Mouse (Mus musculus): ENCODE data around the gene Hist1h3b.
"Not testable (repeated sequence)": the region's sequence is repeated elsewhere in the genome, so short reads cannot be mapped to it uniquely, and the experiment has no call there.

The Hist1h3b gene

DNA sequence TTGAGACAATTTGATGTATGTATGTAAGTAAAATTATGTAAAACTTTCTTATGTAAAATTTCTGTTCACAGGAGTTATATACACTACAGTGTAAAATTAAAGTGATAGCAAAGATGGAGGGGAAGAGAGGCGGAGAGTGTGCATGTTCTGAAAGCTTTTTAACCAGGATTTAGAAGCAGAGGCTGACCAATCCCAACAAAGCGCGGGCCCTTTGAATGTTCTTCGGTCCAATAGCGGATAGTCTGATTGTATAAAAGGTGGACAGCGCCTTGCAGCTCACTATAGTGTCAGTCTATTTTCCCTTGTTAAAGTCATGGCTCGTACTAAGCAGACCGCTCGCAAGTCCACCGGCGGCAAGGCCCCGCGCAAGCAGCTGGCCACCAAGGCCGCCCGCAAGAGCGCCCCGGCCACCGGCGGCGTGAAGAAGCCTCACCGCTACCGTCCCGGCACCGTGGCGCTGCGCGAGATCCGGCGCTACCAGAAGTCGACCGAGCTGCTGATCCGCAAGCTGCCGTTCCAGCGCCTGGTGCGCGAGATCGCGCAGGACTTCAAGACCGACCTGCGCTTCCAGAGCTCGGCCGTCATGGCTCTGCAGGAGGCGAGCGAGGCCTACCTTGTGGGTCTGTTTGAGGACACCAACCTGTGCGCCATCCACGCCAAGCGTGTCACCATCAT lies at the start of gene Hist1h3b:
TSS of gene Hist1h3b (plus strand) at position 201 of the 675 bp plus-strand sequence.
- in situ Hi-C loops (cut with MboI; ENCODE audit: unreplicated experiment in 2 of 2), result loop anchor here in 1 of 2 experiments (25.0 kb wide), 2 partner anchors 1715 to 1965 kb away; partner anchors contain the start of genes Hist1h1b, Hist1h2ag, Hist1h2ah and Hist1h2an

DNA sequence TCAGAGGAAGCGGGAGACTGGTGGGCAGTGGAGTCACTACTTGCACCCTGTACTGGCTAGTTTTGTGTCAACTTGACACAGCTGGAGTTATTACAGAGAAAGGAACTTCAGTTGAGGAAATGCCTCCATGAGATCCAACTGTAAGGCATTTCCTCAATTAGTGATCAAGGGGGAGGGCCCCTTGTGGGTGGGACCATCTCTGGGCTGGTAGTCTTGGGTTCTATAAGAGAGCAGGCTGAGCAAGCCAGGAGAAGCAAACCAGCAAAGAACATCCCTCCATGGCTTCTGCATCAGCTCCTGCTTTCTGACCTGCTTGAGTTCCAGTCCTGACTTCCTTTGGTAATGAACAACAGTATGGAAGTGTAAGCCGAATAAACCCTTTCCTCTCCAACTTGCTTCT lies 49.3 kb upstream of the Hist1h3b start:
- in situ Hi-C loops (cut with MboI; ENCODE audit: unreplicated experiment in 2 of 2), result loop anchor here in 1 of 2 experiments (5.0 kb wide), 1 partner anchor 34 kb away; the partner anchor contains the start of gene Hist1h1c

DNA sequence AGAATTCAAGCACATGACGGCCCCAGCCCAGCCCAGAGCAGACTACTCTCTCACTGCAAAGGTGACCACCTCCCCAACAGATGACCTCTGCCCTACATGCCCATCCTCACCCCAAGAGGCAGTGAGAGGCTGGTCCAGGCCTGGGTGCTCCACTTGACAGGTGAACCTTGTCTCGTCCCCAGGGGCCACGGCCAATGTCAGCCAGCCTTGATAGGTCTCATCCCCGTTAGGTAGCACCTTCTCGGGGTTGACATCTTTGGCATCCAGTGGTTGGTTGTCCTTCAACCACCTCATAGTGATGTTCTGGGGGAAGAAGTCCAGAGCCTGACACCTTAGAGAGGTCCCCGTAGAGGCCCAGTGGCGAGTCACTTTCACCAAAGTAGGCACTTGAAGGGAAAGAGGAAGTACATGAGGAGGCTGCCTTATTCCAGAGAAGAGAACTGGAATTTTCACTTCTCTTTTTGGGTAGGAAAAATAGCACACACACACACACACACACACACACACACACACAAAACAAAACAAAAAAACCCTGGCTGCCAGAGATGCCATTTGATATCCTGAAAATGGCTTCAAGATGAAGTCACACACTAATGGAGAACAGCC lies 46.2 kb upstream of the Hist1h3b start:
- in situ Hi-C loops (cut with MboI; ENCODE audit: unreplicated experiment in 2 of 2), result no loop called here

DNA sequence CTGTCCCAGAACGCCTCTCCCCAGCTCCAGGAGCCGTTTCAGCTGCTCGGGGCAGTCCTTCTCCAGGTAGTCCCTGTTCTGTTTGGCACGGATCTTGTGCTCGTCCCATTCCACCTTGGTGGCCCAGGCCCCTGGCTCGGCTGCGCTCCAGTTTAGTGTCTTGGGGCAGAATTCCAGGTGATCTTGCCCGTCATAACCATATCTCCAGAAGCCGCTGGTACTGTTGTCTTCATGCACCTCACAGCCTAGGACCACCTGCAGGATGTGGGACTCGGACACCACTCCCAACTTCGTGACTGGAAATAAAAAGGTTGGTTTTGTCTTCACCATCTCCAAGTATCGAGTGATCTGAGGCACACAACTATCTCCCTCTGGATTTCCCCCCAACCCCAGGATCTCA lies 45.3 kb upstream of the Hist1h3b start:
- in situ Hi-C loops (cut with MboI; ENCODE audit: unreplicated experiment in 2 of 2), result no loop called here

GRCm38 (mm10) chr13:23708041-23708440 lies 44.0 kb upstream of the Hist1h3b start:
- in situ Hi-C loops (cut with MboI; ENCODE audit: unreplicated experiment in 2 of 2), result no loop called here

DNA sequence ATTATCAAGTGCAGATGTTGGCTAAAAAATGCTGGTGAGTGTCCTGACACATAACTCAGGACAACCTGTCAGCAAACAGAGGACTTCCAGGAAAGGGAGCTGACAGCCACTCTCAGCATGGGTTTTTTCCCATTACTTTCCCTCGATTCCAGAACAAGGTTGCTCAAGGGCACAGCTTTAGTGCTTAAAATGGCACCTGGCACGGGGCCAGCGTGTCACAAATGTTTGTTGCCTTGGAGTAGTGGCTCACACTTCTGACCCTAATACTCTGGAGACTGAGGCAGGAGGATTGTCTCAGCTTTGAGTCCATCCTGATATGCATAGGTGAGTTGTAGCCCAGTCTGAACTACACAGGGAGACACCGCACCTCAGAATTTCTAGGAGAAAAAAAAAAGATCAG lies 43.4 kb upstream of the Hist1h3b start:
- in situ Hi-C loops (cut with MboI; ENCODE audit: unreplicated experiment in 2 of 2), result no loop called here

DNA sequence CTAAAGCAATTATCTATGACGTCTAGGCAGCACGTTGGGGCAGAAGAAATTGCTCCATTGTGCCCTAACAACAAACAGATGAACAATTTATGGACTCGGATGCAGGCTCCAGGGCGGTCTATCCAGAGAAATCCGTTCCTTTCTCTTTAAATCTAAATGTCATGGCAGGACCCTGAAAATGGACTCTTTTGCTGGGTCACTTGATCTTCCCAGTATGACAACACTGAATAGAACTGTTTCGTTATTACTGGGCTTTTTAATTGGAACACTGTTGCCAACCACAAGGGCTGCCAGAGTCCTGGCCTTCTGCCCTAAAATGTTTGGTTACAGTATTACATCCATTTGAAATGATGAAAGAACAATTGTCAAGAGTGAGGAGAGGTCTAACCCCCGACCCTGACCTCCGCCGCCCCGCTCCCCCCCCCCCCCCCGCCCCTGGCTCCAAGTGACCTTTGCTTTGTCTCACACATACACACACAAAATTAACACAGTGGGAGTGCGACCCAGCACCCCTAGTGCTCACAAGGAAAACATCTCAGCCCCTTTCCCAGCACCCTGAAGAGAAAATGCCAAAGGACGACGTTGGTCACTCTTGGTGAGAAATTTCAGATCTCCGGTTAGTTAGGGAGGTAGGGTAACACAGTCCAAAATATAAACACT lies 42.2 kb upstream of the Hist1h3b start:
- in situ Hi-C loops (cut with MboI; ENCODE audit: unreplicated experiment in 2 of 2), result no loop called here

DNA sequence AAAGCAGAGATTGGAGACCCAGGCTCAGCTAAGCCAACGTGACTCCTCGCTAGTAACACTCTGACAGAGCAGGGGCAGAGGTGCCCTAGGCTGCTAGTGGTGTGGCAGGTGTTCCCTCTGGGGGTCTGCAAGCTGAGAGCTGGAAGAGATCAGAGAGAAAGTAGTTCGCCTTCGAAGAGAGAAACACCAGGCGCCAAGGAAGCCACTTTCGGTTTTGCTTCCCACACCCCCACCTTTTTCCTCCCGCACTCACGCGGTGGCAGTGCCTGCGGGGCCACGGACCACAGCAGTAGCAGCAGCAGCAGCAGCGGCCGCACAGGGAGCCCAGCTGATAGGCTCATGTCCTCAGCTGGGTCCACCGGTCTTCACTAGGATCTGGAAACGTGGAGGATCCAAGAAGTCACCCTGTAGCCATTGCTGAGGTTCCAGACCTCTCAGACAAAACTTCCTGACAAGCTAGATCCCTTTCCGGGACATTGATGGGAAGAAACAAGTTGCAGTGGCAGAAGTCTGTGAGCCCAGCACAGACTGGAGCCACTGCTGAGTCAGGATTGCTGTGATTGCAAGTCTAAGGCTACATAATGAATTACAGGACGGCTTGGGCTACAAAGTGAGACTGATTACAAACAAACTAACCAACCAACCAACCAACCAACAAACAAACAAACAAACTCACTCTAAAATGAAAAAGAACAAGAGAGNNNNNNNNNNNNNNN lies 41.5 kb upstream of the Hist1h3b start, which contains the start of gene Hfe:
TSS of gene Hfe (minus strand) at position 481 of the 716 bp plus-strand sequence.
- in situ Hi-C loops (cut with MboI; ENCODE audit: unreplicated experiment in 2 of 2), result no loop called here

DNA sequence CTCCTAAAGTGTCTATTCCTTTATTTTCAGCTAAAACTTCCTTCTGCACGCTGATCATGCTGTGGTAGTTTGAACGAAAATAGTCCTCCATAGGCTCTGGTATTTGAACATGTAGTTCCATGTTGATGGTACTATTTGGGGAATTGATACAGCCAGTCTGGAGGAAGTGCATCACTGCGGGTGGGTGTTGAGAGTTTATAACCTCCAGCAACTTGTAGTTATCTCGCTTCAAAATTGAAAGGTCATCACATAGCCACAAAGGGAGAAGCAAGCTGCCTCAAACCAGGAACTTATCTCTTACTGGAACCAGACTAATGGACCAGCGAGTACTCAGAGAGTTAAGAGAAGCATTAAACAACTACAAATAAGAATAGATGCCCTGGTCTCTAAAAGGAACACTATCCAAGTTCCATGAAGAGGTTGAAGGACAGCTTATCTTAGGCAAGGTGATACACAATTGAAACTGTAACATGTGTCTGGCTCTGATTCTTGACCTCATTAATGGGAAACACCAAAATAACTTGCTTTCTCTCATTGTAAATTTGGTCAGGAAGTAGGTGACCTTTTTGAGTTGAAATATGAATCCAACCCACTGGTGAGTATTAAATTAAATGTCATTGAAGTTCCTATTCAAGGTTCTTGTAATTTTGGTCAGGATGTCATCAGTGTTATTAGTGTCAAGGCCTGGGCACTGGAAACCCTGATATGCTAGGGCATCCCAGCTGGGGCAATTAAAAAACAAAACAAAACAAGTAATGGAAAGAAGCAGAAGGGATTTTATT lies 35.6 kb upstream of the Hist1h3b start:
- in situ Hi-C loops (cut with MboI; ENCODE audit: unreplicated experiment in 2 of 2), result no loop called here

GRCm38 (mm10) chr13:23717176-23717575 lies 34.9 kb upstream of the Hist1h3b start:
- in situ Hi-C loops (cut with MboI; ENCODE audit: unreplicated experiment in 2 of 2), result no loop called here

DNA sequence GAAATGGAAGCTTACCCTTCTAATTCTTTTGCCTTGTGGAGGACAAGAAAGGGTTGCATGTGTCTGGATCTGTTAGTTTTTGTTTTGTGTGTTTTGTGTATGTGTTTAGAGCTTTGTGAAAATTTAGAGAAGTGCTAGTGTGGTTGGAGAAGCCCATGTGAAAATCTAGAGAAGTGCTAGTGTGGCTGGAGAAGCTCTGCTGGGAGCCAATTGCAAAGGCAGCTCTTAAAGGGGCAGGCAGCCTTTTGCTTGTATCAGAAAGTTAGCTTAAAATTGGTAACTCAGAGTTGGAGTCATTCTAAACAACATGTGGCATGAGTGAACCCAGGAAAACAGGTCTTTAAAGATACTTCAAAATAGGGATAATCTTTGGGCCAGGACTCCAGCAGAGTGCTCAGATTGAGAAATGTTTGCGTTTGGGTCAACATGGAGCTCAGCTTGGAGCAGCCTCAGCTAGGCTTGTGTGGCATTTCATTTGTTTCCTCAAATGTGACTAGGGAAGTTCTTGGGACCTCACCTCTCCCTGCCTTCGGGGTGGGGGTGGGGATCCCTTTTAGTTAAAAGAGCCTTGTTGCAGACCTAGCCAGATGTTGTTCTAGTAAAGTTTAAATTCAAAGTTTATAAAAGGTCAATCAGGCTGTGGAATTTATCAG lies 34.3 kb upstream of the Hist1h3b start:
- in situ Hi-C loops (cut with MboI; ENCODE audit: unreplicated experiment in 2 of 2), result not testable (repeated sequence)

GRCm38 (mm10) chr13:23724239-23724638 lies 27.8 kb upstream of the Hist1h3b start:
- in situ Hi-C loops (cut with MboI; ENCODE audit: unreplicated experiment in 2 of 2), result no loop called here

DNA sequence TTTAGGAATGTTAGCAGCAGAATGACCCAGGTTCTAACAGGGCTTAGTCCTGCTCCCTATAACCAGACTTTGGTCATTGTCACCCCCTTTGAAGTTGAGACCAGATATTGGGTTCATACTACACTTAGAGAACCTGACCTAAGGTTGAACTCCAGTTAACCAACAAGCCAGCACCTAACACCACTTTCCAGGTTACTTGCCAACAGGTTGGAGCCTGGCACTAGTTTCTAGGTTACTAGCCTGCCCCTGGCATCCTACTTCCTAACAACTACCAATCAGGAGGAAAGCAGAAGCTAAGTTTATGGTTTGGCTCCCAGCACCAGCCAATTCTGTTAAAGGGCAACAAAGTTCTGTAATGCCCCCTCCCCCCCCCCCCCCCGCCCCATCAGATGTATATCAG lies 26.9 kb upstream of the Hist1h3b start:
- in situ Hi-C loops (cut with MboI; ENCODE audit: unreplicated experiment in 2 of 2), result no loop called here

- in situ Hi-C loops (cut with MboI; ENCODE audit: unreplicated experiment in 2 of 2), result no loop called here
Observed at GRCm38 (mm10) chr13:23728472-23729191, 23.4 kb upstream of the Hist1h3b start.

DNA sequence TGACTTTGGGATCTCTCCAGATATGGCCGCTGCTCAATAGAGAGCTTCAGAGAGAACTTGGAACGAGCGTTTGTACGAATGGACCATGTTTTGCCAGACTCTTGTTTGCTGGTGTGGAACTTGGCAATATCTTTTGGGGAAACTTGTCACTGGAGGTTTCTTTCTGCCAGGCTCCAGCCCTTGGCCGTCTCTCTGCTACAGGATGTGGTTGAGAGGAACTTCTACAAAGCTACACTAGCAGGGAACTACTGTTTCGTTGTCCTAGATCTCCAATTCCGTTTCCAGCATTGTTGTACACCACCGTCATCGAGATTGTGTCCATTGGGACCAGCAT lies 22.9 kb upstream of the Hist1h3b start:
- in situ Hi-C loops (cut with MboI; ENCODE audit: unreplicated experiment in 2 of 2), result no loop called here

DNA sequence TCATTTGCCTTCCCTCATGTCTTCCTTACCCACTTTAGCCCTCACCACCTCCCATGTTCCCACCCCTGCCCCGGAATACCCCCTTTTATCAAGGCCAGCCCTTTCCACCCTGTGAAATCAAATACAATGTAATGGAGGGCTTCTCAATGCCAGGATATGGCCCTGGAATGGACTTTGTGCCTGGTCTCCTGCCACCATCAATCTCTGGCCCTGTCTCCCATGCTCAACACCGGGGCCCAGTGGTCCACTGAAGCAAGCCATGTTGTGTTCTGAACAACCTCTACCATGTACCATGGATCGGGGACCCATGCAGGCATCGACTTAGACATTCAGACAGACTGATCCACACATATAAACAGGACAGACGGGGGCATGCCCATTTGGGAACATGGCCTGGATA lies 22.4 kb upstream of the Hist1h3b start:
- in situ Hi-C loops (cut with MboI; ENCODE audit: unreplicated experiment in 2 of 2), result loop anchor here (5.0 to 10.0 kb wide), 3 partner anchors 32 to 105 kb away; partner anchors contain the start of genes Hist1h1e (in 1 of the 2), Hist1h1t (in 1 of the 2), Hist1h2ac (in 1 of the 2) and Hist1h2bc (in 1 of the 2)

DNA sequence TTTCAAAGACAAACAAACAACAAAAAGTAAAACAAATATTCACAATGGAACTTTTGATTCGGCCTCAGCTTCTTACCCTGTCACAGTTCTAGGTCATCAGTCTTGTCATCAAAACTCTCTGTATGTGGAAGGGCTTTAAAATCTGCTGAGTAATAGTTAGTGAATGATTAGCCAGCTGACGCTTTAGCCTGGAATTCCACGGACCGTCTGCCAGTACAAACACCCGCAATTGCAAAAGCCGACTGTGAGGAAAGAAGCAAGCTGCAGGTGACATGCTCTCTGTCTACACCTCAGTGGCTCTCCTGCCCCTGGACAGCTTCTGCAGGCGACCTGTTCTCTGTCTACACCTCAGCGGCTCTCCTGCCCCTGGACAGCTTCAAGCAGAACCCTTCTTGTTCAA lies 21.6 kb upstream of the Hist1h3b start:
- in situ Hi-C loops (cut with MboI; ENCODE audit: unreplicated experiment in 2 of 2), result loop anchor here (5.0 to 10.0 kb wide), 3 partner anchors 33 to 106 kb away; partner anchors contain the start of genes Hist1h1e (in 1 of the 2), Hist1h1t (in 1 of the 2), Hist1h2ac (in 1 of the 2) and Hist1h2bc (in 1 of the 2)

- in situ Hi-C loops (cut with MboI; ENCODE audit: unreplicated experiment in 2 of 2), result loop anchor here (5.0 to 10.0 kb wide), 3 partner anchors 35 to 107 kb away; partner anchors contain the start of genes Hist1h1e (in 1 of the 2), Hist1h1t (in 1 of the 2), Hist1h2ac (in 1 of the 2) and Hist1h2bc (in 1 of the 2)
Observed at GRCm38 (mm10) chr13:23732156-23732804, 19.8 kb upstream of the Hist1h3b start.

All from v-Abl transformed pro-B cells (cell line).